Mouse (Mus musculus): Measurements from ENCODE around the gene Gm20671.
"Not testable (repeated sequence)": the region's sequence is repeated elsewhere in the genome, so short reads cannot be mapped to it uniquely, and the experiment has no call there.

Gene Gm20671

DNA sequence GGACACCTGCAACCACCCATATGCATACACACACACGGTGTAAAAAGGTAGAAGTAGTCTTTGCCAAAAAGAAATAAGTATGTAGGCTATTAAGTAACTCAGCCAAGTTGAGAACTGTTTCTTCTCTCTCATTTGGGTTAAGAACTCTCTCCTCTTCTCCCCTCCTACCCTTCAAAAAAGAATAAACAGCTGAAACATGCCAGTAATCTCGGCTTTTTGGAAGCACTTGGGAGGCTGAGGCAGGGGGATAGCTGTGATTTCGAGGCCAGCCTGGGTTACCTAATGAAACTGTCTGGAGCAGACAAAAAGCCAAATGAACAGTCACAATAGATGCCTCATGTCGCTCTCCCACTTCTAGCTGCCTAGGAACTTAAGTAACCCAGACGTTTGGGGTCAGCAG, 42.2 kb downstream of the Gm20671 start:
- peak; percentile 23 for DNase-seq

DNA sequence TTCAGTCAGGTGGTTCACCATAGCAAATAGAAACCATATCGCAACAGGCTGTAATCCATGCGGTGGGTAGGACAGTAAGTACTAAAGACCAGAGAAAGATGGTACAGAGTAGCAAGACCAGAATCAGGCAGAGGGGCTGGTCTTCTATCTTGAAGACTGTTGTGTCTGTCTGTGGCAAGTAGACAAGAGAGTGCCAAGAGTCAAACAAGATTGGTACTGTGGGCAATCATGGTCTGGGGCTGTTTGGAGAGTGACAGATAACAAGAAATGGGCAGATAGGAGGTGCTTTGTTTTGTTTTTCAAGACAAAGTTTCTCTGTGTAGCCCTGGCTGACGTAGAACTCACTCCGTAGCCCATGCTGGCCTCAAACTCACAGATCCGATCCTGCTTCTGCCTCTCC, 45.3 kb downstream of the Gm20671 start:
- DNase-seq = no peak

- DNase-seq = no peak
Observed at GRCm38 (mm10) chr5:32778168-32778567, 48.7 kb downstream of the Gm20671 start.

GRCm38 (mm10) chr5:32772361-32772760, 54.5 kb downstream of the Gm20671 start:
- peak; percentile 53 for DNase-seq

GRCm38 (mm10) chr5:32767636-32768373, 59.1 kb downstream of the Gm20671 start:
- DNase-seq = no peak

- no peak for DNase-seq
Observed at GRCm38 (mm10) chr5:32767004-32767403, 59.9 kb downstream of the Gm20671 start.

DNA sequence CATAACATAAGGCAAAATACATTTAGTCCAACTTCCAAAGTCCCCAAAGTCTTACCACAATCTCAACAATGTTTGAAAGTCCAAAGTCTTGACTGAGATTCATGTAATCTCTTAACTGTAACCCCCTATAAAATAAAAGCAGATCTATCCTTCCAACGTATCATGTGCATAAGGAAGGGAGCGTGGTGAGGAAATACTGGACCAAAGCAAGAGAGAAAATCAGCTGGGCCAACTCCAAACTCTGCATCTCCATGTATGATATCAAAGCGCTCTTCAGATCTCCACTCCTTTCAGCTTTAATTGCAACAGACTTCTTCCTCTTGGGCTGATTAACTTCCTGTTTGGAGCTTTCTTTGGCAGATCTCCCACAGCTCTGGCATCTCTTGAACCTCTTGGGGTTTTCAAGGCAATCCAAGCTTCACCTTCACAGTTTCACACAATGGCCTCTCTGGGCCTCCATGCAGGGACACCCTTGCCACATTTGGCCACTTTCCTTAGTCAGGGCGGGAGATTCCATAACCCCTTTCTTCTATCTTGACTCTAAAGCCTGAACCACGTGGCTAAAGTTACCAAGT, 65.3 kb downstream of the Gm20671 start:
- DNase-seq = no peak

- DNase-seq = no peak
Observed at GRCm38 (mm10) chr5:32760787-32761186, 66.1 kb downstream of the Gm20671 start.

GRCm38 (mm10) chr5:32760352-32760751, 66.6 kb downstream of the Gm20671 start:
- not testable (repeated sequence) for DNase-seq

DNA sequence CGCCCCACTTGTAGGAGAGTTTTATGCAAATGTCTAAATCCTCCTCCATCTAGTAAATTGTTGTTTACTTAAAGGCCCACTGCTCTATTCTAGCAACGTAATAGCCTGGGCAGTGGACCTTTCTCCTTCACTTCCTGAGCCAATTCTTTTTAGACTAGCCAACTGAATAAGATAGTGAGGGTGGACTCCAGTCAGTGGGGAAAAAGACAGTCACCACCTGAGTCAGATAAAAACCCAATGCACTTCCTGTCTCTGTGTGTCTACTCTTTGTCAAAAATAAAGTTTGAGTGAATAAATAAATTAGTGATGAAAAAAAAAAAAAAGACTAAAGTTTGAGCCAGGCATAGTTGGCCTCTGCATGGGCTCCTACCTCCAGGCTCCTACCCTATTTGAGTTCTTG, 67.2 kb downstream of the Gm20671 start:
- DNase-seq = no peak

- no peak for DNase-seq
Observed at GRCm38 (mm10) chr5:32756141-32756540, 70.8 kb downstream of the Gm20671 start.

- DNase-seq = no peak
Observed at GRCm38 (mm10) chr5:32751736-32752135, 75.2 kb downstream of the Gm20671 start.

DNA sequence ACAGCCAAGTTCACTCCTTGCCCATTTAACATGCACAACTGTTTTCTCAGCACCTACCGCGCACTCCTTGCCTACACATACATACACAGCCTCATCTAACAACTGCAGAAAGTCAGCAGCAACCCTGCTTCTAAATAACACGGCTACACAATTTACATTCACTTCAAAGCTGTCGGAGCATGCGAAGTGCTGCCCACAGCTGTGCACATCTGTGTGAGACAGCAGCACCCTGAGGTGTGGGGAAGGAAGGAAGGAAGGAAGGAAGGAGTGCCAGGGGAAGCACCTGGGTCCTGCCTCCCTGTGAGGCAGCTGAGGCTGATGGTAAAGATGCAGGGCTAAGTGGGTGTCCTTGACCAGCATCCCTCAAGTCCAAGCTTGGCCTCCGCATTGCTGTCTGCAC, 78.0 kb downstream of the Gm20671 start:
- DNase-seq = no peak

DNA sequence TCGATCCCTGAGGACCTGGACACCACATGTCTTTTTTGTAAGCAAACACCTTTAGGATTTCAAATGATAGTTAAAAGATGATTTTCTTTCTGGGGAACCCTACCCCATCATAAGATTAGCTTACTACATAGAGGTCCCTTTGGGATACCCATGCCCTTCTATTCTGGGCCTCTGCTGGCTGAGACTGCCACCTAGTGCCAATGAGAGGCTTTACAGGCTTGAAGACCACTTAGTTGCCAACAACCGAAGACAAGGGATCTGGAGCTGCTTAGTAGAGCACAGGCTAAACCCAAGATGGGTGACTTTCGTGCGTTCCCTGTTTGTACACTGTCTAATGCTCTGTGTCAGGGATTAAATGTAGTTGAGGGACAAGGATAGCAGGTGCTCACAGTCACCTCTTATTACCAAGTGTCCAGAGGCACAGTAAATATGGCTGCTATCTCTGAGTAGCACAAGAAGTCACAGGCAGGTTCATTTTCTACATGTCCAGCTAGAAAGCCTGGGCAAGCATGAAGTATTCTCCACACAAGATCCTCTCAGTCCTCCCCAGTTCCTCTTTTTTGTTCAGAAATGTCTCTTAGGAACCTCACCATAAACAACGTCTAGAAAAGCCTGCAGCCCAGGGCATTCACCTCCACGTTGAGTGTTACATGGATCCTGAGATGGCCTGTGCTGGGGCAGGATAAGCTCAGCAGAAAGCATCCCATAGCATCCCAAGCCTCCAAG, 79.1 kb downstream of the Gm20671 start:
- peak; percentile 71 for DNase-seq

DNA sequence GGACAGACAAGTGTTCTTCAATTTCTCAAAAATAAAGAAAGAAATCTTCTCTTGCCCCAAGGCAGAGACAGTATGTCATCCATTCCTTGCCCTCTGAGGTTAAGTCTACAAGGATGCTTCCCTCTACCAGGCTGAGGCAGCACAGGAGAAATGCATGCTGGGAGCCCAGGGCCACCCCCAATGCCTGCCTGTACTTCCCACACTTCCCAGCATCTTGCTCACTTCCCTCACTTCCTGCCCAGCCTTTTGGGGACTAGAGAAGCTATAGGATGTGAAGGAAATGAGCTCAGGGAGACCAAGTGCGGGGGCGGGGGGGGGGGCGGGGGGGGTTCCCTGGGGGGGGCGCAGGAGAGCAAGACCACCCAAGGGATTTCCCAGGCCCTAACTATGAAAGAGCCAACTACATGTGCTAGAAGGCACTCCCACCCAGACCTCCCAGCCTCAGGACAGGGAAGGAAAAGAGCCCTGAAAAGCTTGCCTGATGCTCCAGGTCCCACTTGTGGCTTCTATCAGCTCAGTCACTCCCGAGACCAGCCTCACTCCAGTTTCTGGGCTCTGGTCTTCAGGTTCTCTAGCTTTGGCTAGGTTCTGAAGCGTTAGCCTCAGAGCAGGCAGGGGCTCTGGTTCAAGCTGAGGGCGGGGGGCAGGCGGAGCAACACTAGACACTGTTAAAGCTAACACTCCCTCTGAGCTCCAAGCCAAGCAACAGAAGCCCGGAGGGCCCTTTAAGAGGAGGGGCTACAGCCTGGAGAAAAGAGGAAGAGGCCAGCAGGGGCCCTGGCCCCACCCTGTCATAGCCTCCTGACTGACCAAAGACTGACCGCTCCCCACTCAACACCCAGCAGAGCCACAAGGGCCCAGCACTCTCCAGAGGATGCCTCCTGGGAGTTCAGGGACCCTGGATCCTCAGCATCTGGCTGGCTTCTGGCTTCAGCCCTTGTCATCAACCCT, 80.9 kb downstream of the Gm20671 start:
- DNase-seq = peak; percentile 47

- DNase-seq = peak; percentile 83
Observed at GRCm38 (mm10) chr5:32742149-32742548, 84.8 kb downstream of the Gm20671 start.

GRCm38 (mm10) chr5:32741377-32741776, 85.5 kb downstream of the Gm20671 start:
- not testable (repeated sequence) for DNase-seq

- DNase-seq = not testable (repeated sequence)
Observed at GRCm38 (mm10) chr5:32740850-32741249, 86.1 kb downstream of the Gm20671 start.

GRCm38 (mm10) chr5:32740138-32740537, 86.8 kb downstream of the Gm20671 start:
- DNase-seq = no peak

GRCm38 (mm10) chr5:32736770-32737169, 90.1 kb downstream of the Gm20671 start:
- DNase-seq = not testable (repeated sequence)

DNA sequence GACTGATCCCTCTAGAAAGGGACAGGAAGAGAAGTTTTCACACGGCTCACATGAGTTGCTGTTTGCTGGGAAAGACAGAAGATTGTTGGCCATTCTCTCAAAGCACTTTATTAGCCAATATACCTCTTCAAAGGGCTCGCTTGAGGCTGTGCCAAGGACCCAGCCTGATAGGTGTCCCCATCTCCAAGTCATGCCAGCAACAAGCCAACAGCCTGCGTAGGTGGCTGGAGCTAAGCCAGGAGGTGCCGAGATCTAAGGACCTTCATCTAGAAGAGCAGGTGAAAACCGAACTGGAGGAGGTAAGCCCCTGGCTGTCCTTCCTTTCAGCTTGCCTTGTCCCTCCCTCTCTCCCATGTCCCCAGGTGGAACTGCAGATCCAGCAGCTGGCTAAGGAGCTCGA, 91.1 kb downstream of the Gm20671 start:
- DNase-seq = peak; percentile 57

GRCm38 (mm10) chr5:32733892-32734291, 93.0 kb downstream of the Gm20671 start:
- not testable (repeated sequence) for DNase-seq

GRCm38 (mm10) chr5:32728851-32729250, 98.1 kb downstream of the Gm20671 start:
- no peak for DNase-seq

All from cerebellum, adult 9-11 months (tissue).